Mouse (Mus musculus): ENCODE data around the gene Ankrd34a.

Ankrd34a gene

GRCm38 (mm10) chr3:96596228-96596707 is at the start of gene Ankrd34a:
Gene Ankrd34a (plus strand): TSS chr3:96596636.
- peak; percentile 93 for DNase-seq

GRCm38 (mm10) chr3:96546880-96547279 is 49.6 kb upstream of the Ankrd34a start:
- DNase-seq: no peak

- DNase-seq: peak; percentile 63
These were observed 49.0 kb upstream of the Ankrd34a start for GRCm38 (mm10) chr3:96547389-96547960.

GRCm38 (mm10) chr3:96548824-96549223 is 47.6 kb upstream of the Ankrd34a start:
- DNase-seq: no peak

GRCm38 (mm10) chr3:96549346-96549745 is 47.1 kb upstream of the Ankrd34a start:
- DNase-seq: no peak

GRCm38 (mm10) chr3:96551203-96551602 is 45.2 kb upstream of the Ankrd34a start:
- DNase-seq: no peak

GRCm38 (mm10) chr3:96551890-96552289 is 44.5 kb upstream of the Ankrd34a start:
- DNase-seq: no peak

- DNase-seq: no peak
These were observed 42.8 kb upstream of the Ankrd34a start for GRCm38 (mm10) chr3:96553601-96554000.

GRCm38 (mm10) chr3:96554251-96554650 is 42.2 kb upstream of the Ankrd34a start:
- DNase-seq: no peak

- DNase-seq: no peak
These were observed 41.3 kb upstream of the Ankrd34a start for GRCm38 (mm10) chr3:96555041-96555596.

- DNase-seq: no peak
These were observed 40.3 kb upstream of the Ankrd34a start for GRCm38 (mm10) chr3:96555999-96556614.

GRCm38 (mm10) chr3:96556651-96557635 is 39.5 kb upstream of the Ankrd34a start:
- DNase-seq: no peak

- peak; percentile 91 for DNase-seq
These were observed 38.7 kb upstream of the Ankrd34a start, which contains the start of gene Txnip for GRCm38 (mm10) chr3:96557694-96558093. Gene Txnip (plus strand): TSS chr3:96557957.

- no peak for DNase-seq
These were observed 38.3 kb upstream of the Ankrd34a start for GRCm38 (mm10) chr3:96558159-96558558.

- DNase-seq: no peak
These were observed 37.7 kb upstream of the Ankrd34a start for GRCm38 (mm10) chr3:96558668-96559196.

- no peak for DNase-seq
These were observed 37.0 kb upstream of the Ankrd34a start for GRCm38 (mm10) chr3:96559398-96559910.

GRCm38 (mm10) chr3:96559911-96560850 is 36.3 kb upstream of the Ankrd34a start:
- DNase-seq: no peak

- DNase-seq: no peak
These were observed 35.4 kb upstream of the Ankrd34a start for GRCm38 (mm10) chr3:96560881-96561668.

- DNase-seq: no peak
These were observed 34.3 kb upstream of the Ankrd34a start for GRCm38 (mm10) chr3:96561946-96562681.

GRCm38 (mm10) chr3:96563267-96563666 is 33.2 kb upstream of the Ankrd34a start:
- DNase-seq: no peak
